Mouse (Mus musculus) MEL (cell line): ENCODE measurements around the gene Lhx1. TPM values are rescaled to one million over a fixed set of nuclear protein-coding genes. Genes with fewer than 3 reads are reported as not detected.

Experiments
- DNase-seq: peaks from one replicate; pipeline ENCODE4 v3.0.0; 2011; ENCODE audit warnings: low read depth, low spot score
- H3K27ac ChIP-seq: 2 replicates; pipeline ENCODE4 v1.5.1; 2012; ENCODE audit warnings: low read depth, mild to moderate bottlenecking, control low read depth, low read length, moderate library complexity; ENCODE audit not compliant: control insufficient read depth
- H3K27me3 ChIP-seq, 2 experiments: fragments of 150-350 bp in 1 of 2; sonication (generic) in 1 of 2; 2 replicates each; pipeline ENCODE4 v1.6.1; 2012; ENCODE audit warnings: low read length in 2 of 2, mild to moderate bottlenecking in 2 of 2, improper control_type of control experiment in 1 of 2, moderate library complexity in 1 of 2; ENCODE audit not compliant: insufficient read depth in 2 of 2, control insufficient read depth in 1 of 2
- H3K36me3 ChIP-seq, 2 experiments: 2 replicates each; pipeline ENCODE4 v1.6.1; 2012 to 2014; ENCODE audit warnings: low read length in 2 of 2, improper control_type of control experiment in 1 of 2, inconsistent platforms in 1 of 2, mild to moderate bottlenecking in 1 of 2; ENCODE audit not compliant: insufficient read depth in 2 of 2, control insufficient read depth in 1 of 2
- H3K4me1 ChIP-seq, 2 experiments: fragments of 150-350 bp in 1 of 2; sonication (generic) in 1 of 2; 2 replicates each; pipeline ENCODE4 v1.6.1; 2012; ENCODE audit warnings: low read length in 2 of 2, improper control_type of control experiment in 1 of 2, mild to moderate bottlenecking in 1 of 2; ENCODE audit not compliant: insufficient read depth in 2 of 2, control insufficient read depth in 1 of 2
- H3K4me3 ChIP-seq, 2 experiments: fragments of 150-350 bp in 1 of 2; sonication (generic) in 1 of 2; 2 replicates each; pipeline ENCODE4 v1.5.1; 2012; ENCODE audit warnings: low read depth in 2 of 2, low read length in 2 of 2, mild to moderate bottlenecking in 2 of 2, moderate library complexity in 2 of 2, control low read depth in 1 of 2, improper control_type of control experiment in 1 of 2; ENCODE audit not compliant: control insufficient read depth in 1 of 2, insufficient read depth in 1 of 2
- H3K79me2 ChIP-seq: 2 replicates; pipeline ENCODE4 v1.6.1; 2012; ENCODE audit warnings: mild to moderate bottlenecking, low read length, moderate library complexity; ENCODE audit not compliant: control insufficient read depth, poor library complexity, insufficient read depth
- H3K9ac ChIP-seq: 2 replicates; pipeline ENCODE4 v1.6.1; 2012; ENCODE audit warnings: low read depth, mild to moderate bottlenecking, control low read depth, low read length, moderate library complexity; ENCODE audit not compliant: control insufficient read depth, poor library complexity, severe bottlenecking
- H3K9me3 ChIP-seq: fragments of 150-350 bp; sonication (generic); replicated peaks from 2 replicates; pipeline ENCODE4 v1.6.1; 2012; ENCODE audit warnings: mild to moderate bottlenecking, low read length, improper control_type of control experiment, moderate library complexity; ENCODE audit not compliant: insufficient read depth
- BHLHE40 ChIP-seq: IDR thresholded peaks from 2 replicates; pipeline ENCODE4 v1.6.1; 2012; ENCODE audit warnings: low read depth, mild to moderate bottlenecking, inconsistent platforms, low read length, improper control_type of control experiment, borderline replicate concordance
- CHD1 ChIP-seq: IDR thresholded peaks from 2 replicates; pipeline ENCODE4 v1.6.1; 2012; ENCODE audit warnings: low read depth, mild to moderate bottlenecking, inconsistent platforms, low read length, improper control_type of control experiment
- CTCF ChIP-seq, 3 experiments: IDR thresholded peaks in 2 of 3; conservative IDR thresholded peaks in 1 of 3; 2 replicates each; pipeline ENCODE4 v1.5.1; 2011 to 2012; ENCODE audit warnings: low read length in 3 of 3, low read depth in 2 of 3, mild to moderate bottlenecking in 2 of 3, improper control_type of control experiment in 1 of 3, inconsistent platforms in 1 of 3, mixed read lengths in 1 of 3, moderate library complexity in 1 of 3; ENCODE audit not compliant: control insufficient read depth in 1 of 3, insufficient read depth in 1 of 3, poor library complexity in 1 of 3, severe bottlenecking in 1 of 3
- EP300 ChIP-seq, 2 experiments: IDR thresholded peaks; 2 replicates each; pipeline ENCODE4 v1.6.1; 2011; ENCODE audit warnings: improper control_type of control experiment in 2 of 2, low read length in 2 of 2, low read depth in 1 of 2, mild to moderate bottlenecking in 1 of 2
- ETS1 ChIP-seq: IDR thresholded peaks from 2 replicates; pipeline ENCODE4 v1.6.1; 2012; ENCODE audit warnings: low read depth, mild to moderate bottlenecking, inconsistent platforms, low read length, improper control_type of control experiment, moderate library complexity
- GABPA ChIP-seq: IDR thresholded peaks from 2 replicates; pipeline ENCODE4 v1.6.1; 2012; ENCODE audit warnings: low read depth, mild to moderate bottlenecking, inconsistent platforms, low read length, improper control_type of control experiment, moderate library complexity
- GATA1 ChIP-seq: IDR thresholded peaks from 2 replicates; pipeline ENCODE4 v1.6.1; 2011; ENCODE audit warnings: low read depth, low read length, improper control_type of control experiment
- HCFC1 ChIP-seq: IDR thresholded peaks from 2 replicates; pipeline ENCODE4 v1.6.1; 2012; ENCODE audit warnings: low read depth, mild to moderate bottlenecking, inconsistent platforms, low read length, improper control_type of control experiment, moderate library complexity
- JUND ChIP-seq: IDR thresholded peaks from 2 replicates; pipeline ENCODE4 v1.6.1; 2011; ENCODE audit warnings: low read depth, mild to moderate bottlenecking, improper control_type of control experiment, low read length
- KAT2A ChIP-seq: conservative IDR thresholded peaks from 2 replicates; pipeline ENCODE4 v1.6.1; 2012; ENCODE audit warnings: low read depth, low read length, improper control_type of control experiment, inconsistent platforms
- MAFK ChIP-seq: IDR thresholded peaks from 2 replicates; pipeline ENCODE4 v1.6.1; 2011; ENCODE audit warnings: low read depth, mild to moderate bottlenecking, low read length, improper control_type of control experiment, borderline replicate concordance
- MXI1 ChIP-seq: IDR thresholded peaks from 2 replicates; pipeline ENCODE4 v1.6.1; 2011; ENCODE audit warnings: mild to moderate bottlenecking, low read depth, low read length, improper control_type of control experiment
- MYC ChIP-seq: IDR thresholded peaks from 2 replicates; pipeline ENCODE4 v1.6.1; 2011; ENCODE audit warnings: low read depth, mild to moderate bottlenecking, low read length, improper control_type of control experiment, moderate library complexity
- NELFE ChIP-seq: IDR thresholded peaks from 2 replicates; pipeline ENCODE4 v1.6.1; 2011; ENCODE audit warnings: low read depth, low read length, improper control_type of control experiment
- NRF1 ChIP-seq: IDR thresholded peaks from 2 replicates; pipeline ENCODE4 v1.6.1; 2014; ENCODE audit warnings: low read depth, mild to moderate bottlenecking, inconsistent platforms, low read length, improper control_type of control experiment, moderate library complexity; ENCODE audit not compliant: poor library complexity, insufficient read depth, severe bottlenecking
- POLR2A ChIP-seq, 2 experiments: IDR thresholded peaks; 2 replicates each; pipeline ENCODE4 v1.6.1; 2011 to 2012; ENCODE audit warnings: low read length in 2 of 2, mild to moderate bottlenecking in 2 of 2, control low read depth in 1 of 2, improper control_type of control experiment in 1 of 2, low read depth in 1 of 2, moderate library complexity in 1 of 2; ENCODE audit not compliant: control insufficient read depth in 1 of 2, insufficient read depth in 1 of 2, poor library complexity in 1 of 2
- RCOR1 ChIP-seq: IDR thresholded peaks from 2 replicates; pipeline ENCODE4 v1.6.1; 2012; ENCODE audit warnings: low read depth, mild to moderate bottlenecking, inconsistent platforms, low read length, improper control_type of control experiment
- SIN3A ChIP-seq: IDR thresholded peaks from 2 replicates; pipeline ENCODE4 v1.6.1; 2012; ENCODE audit warnings: low read length, improper control_type of control experiment, inconsistent platforms
- TAL1 ChIP-seq: IDR thresholded peaks from 2 replicates; pipeline ENCODE4 v1.6.1; 2012; ENCODE audit warnings: mild to moderate bottlenecking, inconsistent platforms, low read length, moderate library complexity, mixed read lengths
- TBP ChIP-seq: IDR thresholded peaks from 2 replicates; pipeline ENCODE4 v1.8.0; 2011; ENCODE audit warnings: low read depth, low read length, improper control_type of control experiment
- TCF12 ChIP-seq: IDR thresholded peaks from 2 replicates; pipeline ENCODE4 v1.6.1; 2014; ENCODE audit warnings: low read depth, mild to moderate bottlenecking, inconsistent platforms, low read length, improper control_type of control experiment, moderate library complexity
- UBTF ChIP-seq: IDR thresholded peaks from 2 replicates; pipeline ENCODE4 v1.6.1; 2012; ENCODE audit warnings: low read depth, mild to moderate bottlenecking, inconsistent platforms, low read length, improper control_type of control experiment, moderate library complexity, borderline replicate concordance; ENCODE audit not compliant: insufficient read depth
- USF1 ChIP-seq: IDR thresholded peaks from 2 replicates; pipeline ENCODE4 v1.6.1; 2014; ENCODE audit warnings: low read depth, mild to moderate bottlenecking, inconsistent platforms, low read length, improper control_type of control experiment, moderate library complexity
- USF2 ChIP-seq, 2 experiments: IDR thresholded peaks; 2 replicates each; pipeline ENCODE4 v1.6.1; 2011 to 2012; ENCODE audit warnings: improper control_type of control experiment in 2 of 2, low read length in 2 of 2, borderline replicate concordance in 1 of 2, inconsistent platforms in 1 of 2, low read depth in 1 of 2, mild to moderate bottlenecking in 1 of 2; ENCODE audit not compliant: insufficient read depth in 1 of 2
- ZC3H11A ChIP-seq: IDR thresholded peaks from 2 replicates; pipeline ENCODE4 v1.6.1; 2012; ENCODE audit warnings: low read depth, mild to moderate bottlenecking, inconsistent platforms, low read length, improper control_type of control experiment
- ZMIZ1 ChIP-seq: IDR thresholded peaks from 2 replicates; pipeline ENCODE4 v1.6.1; 2012; ENCODE audit warnings: low read depth, mild to moderate bottlenecking, inconsistent platforms, low read length, improper control_type of control experiment, moderate library complexity
- polyA plus RNA-seq, 2 experiments: library from polyadenylated mRNA; stranded (reverse) in 1 of 2; unstranded in 1 of 2; fragments of >175 nt in 1 of 2; fragments of >200 nt in 1 of 2; gene quantifications; 2 replicates each; pipeline versions ENCODE4 v1.2.1 to v1.2.4; 2012; ENCODE audit warnings: low replicate concordance in 2 of 2, low read depth in 1 of 2; ENCODE audit not compliant: insufficient read length in 2 of 2, insufficient read depth in 1 of 2, missing spikeins in 1 of 2
- total RNA-seq: library from RNA; depleted of rRNA; stranded (reverse); fragments of 300-350 nt; gene quantifications from 2 replicates; pipeline ENCODE4 v1.2.3, GENCODE M21; 2012

Gene Lhx1
- total and polyA plus RNA-seq, 3 experiments, result not detected

- no peak for DNase-seq
- Histone ChIP-seq H3K4me1 (peaks cover 0 to 7% of the 10 kb centered on the region in 2 experiments; a peak in 2 of 4 replicates), H3K36me3 (peaks cover 0 to 12% of the 10 kb centered on the region in 2 experiments; a peak in 3 of 4 replicates), H3K9ac (no peak overlapping the region), H3K79me2 (peaks cover 15% of the 10 kb centered on the region), H3K4me3 (no peak overlapping the region), H3K27me3 (no peaks in the 10 kb centered on the region; a peak in 2 of 4 replicates), H3K27ac (no peak overlapping the region), H3K9me3 (no peaks in the 10 kb centered on the region)
- TF ChIP-seq GATA1 (no peak), POLR2A (IDR thresholded peaks at IDR 0.05; ENCODE audit: control insufficient read depth in 1 of 2, insufficient read depth in 1 of 2, low read depth in 1 of 2, low read length in 2 of 2, poor library complexity in 1 of 2) (no peak), UBTF (no peak), NRF1 (no peak), ETS1 (no peak), GABPA (no peak), TAL1 (no peak), BHLHE40 (no peak), MAFK (no peak), TBP (no peak), ZC3H11A (no peak)
Observed at GRCm38 (mm10) chr11:84516501-84517240, 8.7 kb downstream of the Lhx1 start.

GRCm38 (mm10) chr11:84513171-84514116, 11.9 kb downstream of the Lhx1 start, which contains the start of gene Aatf:
TSS of gene Aatf (minus strand) at chr11:84513522.
- peaks cover 20% of the 10 kb centered on the region for H3K79me2 ChIP-seq
- DNase-seq, result peak; percentile 99
- no peaks in the 10 kb centered on the region for H3K9me3 ChIP-seq
- H3K27ac ChIP-seq, result peak within 1 kb of the TSS; percentile 85
- peaks cover 8 to 14% of the 10 kb centered on the region in 2 experiments; a peak in 3 of 4 replicates for H3K4me1 ChIP-seq
- H3K36me3 ChIP-seq, result peaks cover 10 to 31% of the 10 kb centered on the region in 2 experiments
- H3K9ac ChIP-seq, result peak within 1 kb of the TSS; percentile 95
- no peaks in the 10 kb centered on the region; a peak in 1 of 4 replicates for H3K27me3 ChIP-seq
- H3K4me3 ChIP-seq, result peak within 1 kb of the TSS; percentile 78 to 94
- TF ChIP-seq TCF12 (peak; percentile 66; the same call in 1 of the 2 replicates), CHD1 (0 out of 2 replicates have a peak, but pooled peaks have one; percentile 35), SIN3A (peak; percentile 97), BHLHE40 (peak; percentile 97), NRF1 (peak; percentile 96), MYC (peak; percentile 96), JUND (no peak), CTCF (IDR thresholded peaks at IDR 0.05 in 2 of 3, conservative IDR thresholded peaks at IDR 0.05 in 1 of 3; ENCODE audit: control insufficient read depth in 1 of 3, insufficient read depth in 1 of 3, low read depth in 2 of 3, low read length in 3 of 3, poor library complexity in 1 of 3, severe bottlenecking in 1 of 3) (no peak), TAL1 (no peak), EP300 (IDR thresholded peaks at IDR 0.05; ENCODE audit: low read depth in 1 of 2, low read length in 2 of 2) (peak in 1 of 2 experiments; percentile 15; a peak in 1 of 4 replicates), RCOR1 (no peak), ETS1 (0 out of 2 replicates have a peak, but pooled peaks have one; percentile 7), NELFE (peak; percentile 98), MXI1 (peak; percentile 99), USF2 (IDR thresholded peaks at IDR 0.05; ENCODE audit: borderline replicate concordance in 1 of 2, insufficient read depth in 1 of 2, low read depth in 1 of 2, low read length in 2 of 2) (peak; percentile 39 to 88; a peak in 3 of 4 replicates), ZMIZ1 (peak; percentile 97), HCFC1 (peak; percentile 79), KAT2A (no peak; the same call in 1 of the 2 replicates), USF1 (peak; percentile 99)
